Mouse (Mus musculus) heart, postnatal 0 days (tissue): Measurements from ENCODE around the gene Acaca.

Experiments used
- CTCF ChIP-seq: IDR thresholded peaks from 2 replicates; pipeline ENCODE4 v1.5.1; 2016; ENCODE audit warnings: antibody characterized with exemption, control low read depth, low read depth
- EP300 ChIP-seq: IDR thresholded peaks from 2 replicates; pipeline ENCODE4 v1.6.1; 2016; ENCODE audit warnings: antibody characterized with exemption, low read depth

DNA sequence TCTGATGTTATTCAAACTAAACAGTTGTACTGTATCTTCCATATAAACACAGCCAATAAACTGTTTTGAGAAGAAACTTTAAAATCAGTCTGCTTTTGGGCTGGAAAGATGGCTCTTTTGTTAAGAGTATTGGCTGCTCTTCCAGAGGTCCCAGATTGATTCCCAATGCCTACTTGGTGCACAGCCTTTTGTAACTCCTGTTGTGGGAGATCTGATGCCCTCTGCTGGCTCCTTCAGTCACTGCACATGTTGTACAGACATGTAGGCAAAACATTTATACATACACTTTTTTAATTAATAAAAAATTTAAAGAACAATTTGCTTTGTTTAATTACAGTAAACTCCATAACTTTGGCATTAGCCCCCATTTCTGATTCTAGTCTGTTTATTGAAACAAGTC, 114.1 kb downstream of the Acaca start:
- TF ChIP-seq CTCF (peak; percentile 62), EP300 (no peak)
